Mouse (Mus musculus) testis, adult 2 months (tissue): ENCODE measurements at regions not wholly inside any gene's neighbourhood (a gene's known extent, or its start where the extent isn't known, plus 50 kb on each side); places are given as distances from the start of the nearest gene placed in this dataset.

Experiments
- H3K27ac ChIP-seq: fragments of 200-500 bp; 2 replicates; pipeline ENCODE4 v1.5.1; 2012; ENCODE audit warnings: low read depth, low read length; ENCODE audit not compliant: control insufficient read depth, insufficient read depth
- H3K27me3 ChIP-seq: fragments of 200-500 bp; 2 replicates; pipeline ENCODE4 v1.6.1; 2012; ENCODE audit warnings: mild to moderate bottlenecking, low read length, moderate library complexity; ENCODE audit not compliant: control insufficient read depth, insufficient read depth
- H3K36me3 ChIP-seq: fragments of 200-500 bp; 2 replicates; pipeline ENCODE4 v1.6.1; 2012; ENCODE audit warnings: mild to moderate bottlenecking, low read length; ENCODE audit not compliant: control insufficient read depth, insufficient read depth
- H3K4me1 ChIP-seq: fragments of 200-500 bp; 2 replicates; pipeline ENCODE4 v1.6.1; 2012; ENCODE audit warnings: low read length; ENCODE audit not compliant: control insufficient read depth, insufficient read depth
- H3K4me3 ChIP-seq: fragments of 200-500 bp; 2 replicates; pipeline ENCODE4 v1.5.1; 2012; ENCODE audit warnings: low read depth, mild to moderate bottlenecking, low read length, moderate library complexity, mixed read lengths; ENCODE audit not compliant: control insufficient read depth
- CTCF ChIP-seq: fragments of 200-500 bp; IDR thresholded peaks from 2 replicates; pipeline ENCODE4 v1.5.1; 2012; ENCODE audit warnings: low read depth, mild to moderate bottlenecking, inconsistent platforms, low read length, moderate library complexity; ENCODE audit not compliant: control insufficient read depth, insufficient read depth, insufficient replicate concordance
- POLR2A ChIP-seq: fragments of 200-500 bp; IDR thresholded peaks from 2 replicates; pipeline ENCODE4 v1.6.1; 2012; ENCODE audit warnings: low read depth, mild to moderate bottlenecking, inconsistent platforms, low read length, moderate library complexity; ENCODE audit not compliant: control insufficient read depth

DNA sequence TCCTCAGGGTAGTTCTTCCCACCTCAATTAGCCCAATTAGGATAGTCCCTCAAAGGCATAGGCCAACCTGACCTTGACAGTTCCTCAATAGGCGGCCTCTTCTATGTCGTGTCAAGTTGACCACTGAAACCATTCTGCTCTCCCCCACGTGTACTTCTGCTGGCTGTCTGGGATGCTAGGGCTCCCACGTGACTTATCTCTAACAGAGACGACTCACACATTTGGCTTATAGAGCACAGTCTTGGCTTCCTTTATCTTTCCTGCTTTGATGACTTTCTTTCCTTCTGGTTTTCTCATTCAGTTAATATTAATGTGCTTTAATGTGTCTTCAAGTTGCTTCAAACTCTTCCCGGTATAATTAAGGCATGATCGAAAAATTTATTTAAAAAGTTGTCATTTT lies 284.0 kb upstream of the Gm5148 start:
- Histone ChIP-seq H3K4me1 (no peaks in the 10 kb centered on the region; the same call in 1 of the 2 replicates), H3K4me3 (no peak overlapping the region), H3K36me3 (no peaks in the 10 kb centered on the region), H3K27ac (no peak overlapping the region), H3K27me3 (no peaks in the 10 kb centered on the region)
- TF ChIP-seq POLR2A (no peak), CTCF (no peak)

DNA sequence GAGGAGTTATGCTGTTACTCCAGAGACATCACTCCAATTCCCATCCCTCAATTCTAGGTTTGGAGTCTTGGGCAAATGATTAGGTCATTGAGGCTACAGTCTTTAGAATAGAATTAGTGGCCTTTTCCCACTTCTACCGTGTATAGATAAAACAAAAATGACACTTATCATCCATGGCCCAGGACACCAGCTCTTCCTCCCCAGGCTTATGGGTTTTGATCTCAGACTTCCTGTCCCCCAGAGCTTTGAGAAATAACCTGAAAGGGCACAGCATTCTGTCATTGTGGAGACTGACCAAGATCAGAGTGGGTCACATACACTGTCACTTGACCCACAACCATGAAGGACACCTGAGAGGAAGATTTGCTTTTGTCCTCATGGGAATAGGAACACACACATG lies 283.3 kb upstream of the Gm5148 start:
- no peaks in the 10 kb centered on the region for H3K27me3 ChIP-seq
- TF ChIP-seq CTCF = no peak
- TF ChIP-seq POLR2A = no peak
- H3K4me1 ChIP-seq = no peaks in the 10 kb centered on the region; the same call in 1 of the 2 replicates
- H3K4me3 ChIP-seq = no peak overlapping the region
- no peak overlapping the region for H3K27ac ChIP-seq
- H3K36me3 ChIP-seq = no peaks in the 10 kb centered on the region

DNA sequence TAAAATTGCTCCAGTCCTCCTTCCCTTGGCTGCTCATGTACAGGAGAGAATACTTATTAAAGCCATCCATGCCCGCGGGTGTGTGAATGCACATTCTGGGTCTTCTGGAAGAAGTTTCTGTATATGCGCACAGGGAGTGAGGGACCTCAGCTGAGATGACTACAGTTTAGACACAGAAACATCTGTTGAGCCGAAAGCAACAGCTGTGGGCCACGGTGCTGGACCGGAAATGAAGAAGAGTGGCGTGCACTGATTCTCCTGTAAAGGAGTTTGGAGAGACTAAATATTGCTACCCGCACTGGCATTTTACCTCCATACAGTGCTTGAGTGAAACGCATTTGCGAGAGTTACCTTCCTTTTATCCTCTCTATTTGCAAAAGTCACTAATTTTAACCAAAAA lies 278.0 kb upstream of the Gm5148 start:
- TF ChIP-seq CTCF (no peak), POLR2A (no peak)
- Histone ChIP-seq H3K4me1 (no peaks in the 10 kb centered on the region; the same call in 1 of the 2 replicates), H3K27me3 (no peaks in the 10 kb centered on the region), H3K27ac (no peak overlapping the region), H3K4me3 (no peak overlapping the region), H3K36me3 (no peaks in the 10 kb centered on the region)

DNA sequence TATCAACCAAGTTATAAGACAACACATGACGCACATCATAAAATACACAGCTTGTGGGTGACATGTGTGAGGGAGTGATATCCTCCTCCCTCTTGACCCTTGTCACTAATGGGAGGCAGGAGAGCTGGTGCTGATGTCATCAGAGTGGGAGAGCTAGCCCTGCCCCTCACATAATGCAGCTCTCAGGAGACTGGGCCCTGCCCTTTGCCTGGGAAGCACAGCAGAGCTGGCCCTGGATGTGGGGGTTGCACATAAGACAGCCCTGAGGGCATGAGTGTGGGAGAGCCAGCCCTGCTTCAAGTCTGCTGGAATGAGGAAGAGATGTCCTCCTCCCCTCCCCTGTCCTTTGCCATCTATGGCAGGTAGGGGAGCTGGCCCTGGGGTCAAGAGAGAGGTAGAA lies 275.5 kb upstream of the Gm5148 start:
- no peak overlapping the region for H3K27ac ChIP-seq
- TF ChIP-seq CTCF (no peak), POLR2A (no peak)
- no peaks in the 10 kb centered on the region; the same call in 1 of the 2 replicates for H3K4me1 ChIP-seq
- no peak overlapping the region for H3K4me3 ChIP-seq
- H3K27me3 ChIP-seq = no peaks in the 10 kb centered on the region
- no peaks in the 10 kb centered on the region for H3K36me3 ChIP-seq

DNA sequence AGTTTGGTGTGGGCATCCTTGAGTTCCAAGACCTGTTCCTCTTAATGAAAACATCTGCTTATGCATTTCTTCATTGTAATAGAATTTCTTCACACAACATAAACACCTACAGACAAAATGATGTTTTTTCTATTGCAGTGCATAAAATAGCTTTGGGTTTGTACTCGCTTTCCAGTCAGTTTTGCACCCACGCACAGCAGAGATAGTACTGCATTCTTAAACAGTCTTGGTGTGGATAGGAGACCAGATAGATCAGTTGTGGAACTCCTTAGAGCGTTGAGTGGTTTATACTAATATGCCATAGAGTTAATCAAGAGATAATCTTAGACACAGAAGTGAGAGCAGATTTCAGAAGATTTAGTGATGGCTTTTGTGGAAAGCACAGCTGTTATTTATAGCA lies 273.7 kb upstream of the Gm5148 start:
- H3K36me3 ChIP-seq = no peaks in the 10 kb centered on the region
- H3K27ac ChIP-seq = no peak overlapping the region
- no peaks in the 10 kb centered on the region for H3K4me1 ChIP-seq
- no peak overlapping the region for H3K4me3 ChIP-seq
- TF ChIP-seq CTCF = no peak
- no peak for TF ChIP-seq POLR2A
- H3K27me3 ChIP-seq = no peaks in the 10 kb centered on the region

DNA sequence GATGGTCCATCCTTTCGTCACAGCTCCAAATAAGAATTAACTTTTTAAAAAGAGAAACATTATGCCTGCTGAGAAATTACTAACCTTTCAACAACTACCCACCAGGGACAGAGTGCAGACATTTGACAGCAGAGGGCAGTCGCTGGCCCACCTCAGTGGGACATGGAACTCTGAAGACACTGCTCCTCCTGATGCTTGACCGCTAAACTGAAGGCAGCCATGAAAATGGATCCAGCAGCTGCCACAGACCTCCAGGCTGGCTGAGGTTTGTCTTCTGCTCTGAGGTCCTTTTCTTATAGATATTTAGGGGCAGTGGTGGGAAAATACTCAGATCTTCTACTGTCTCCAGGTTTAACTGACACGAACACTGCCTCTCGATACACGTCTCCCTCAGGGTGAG lies 265.7 kb upstream of the Gm5148 start:
- TF ChIP-seq POLR2A = no peak
- TF ChIP-seq CTCF = no peak
- Histone ChIP-seq H3K4me1 (peaks cover 4% of the 10 kb centered on the region; the same call in 1 of the 2 replicates), H3K27me3 (no peaks in the 10 kb centered on the region; the same call in 1 of the 2 replicates), H3K27ac (no peak overlapping the region), H3K36me3 (no peaks in the 10 kb centered on the region), H3K4me3 (no peak overlapping the region)

DNA sequence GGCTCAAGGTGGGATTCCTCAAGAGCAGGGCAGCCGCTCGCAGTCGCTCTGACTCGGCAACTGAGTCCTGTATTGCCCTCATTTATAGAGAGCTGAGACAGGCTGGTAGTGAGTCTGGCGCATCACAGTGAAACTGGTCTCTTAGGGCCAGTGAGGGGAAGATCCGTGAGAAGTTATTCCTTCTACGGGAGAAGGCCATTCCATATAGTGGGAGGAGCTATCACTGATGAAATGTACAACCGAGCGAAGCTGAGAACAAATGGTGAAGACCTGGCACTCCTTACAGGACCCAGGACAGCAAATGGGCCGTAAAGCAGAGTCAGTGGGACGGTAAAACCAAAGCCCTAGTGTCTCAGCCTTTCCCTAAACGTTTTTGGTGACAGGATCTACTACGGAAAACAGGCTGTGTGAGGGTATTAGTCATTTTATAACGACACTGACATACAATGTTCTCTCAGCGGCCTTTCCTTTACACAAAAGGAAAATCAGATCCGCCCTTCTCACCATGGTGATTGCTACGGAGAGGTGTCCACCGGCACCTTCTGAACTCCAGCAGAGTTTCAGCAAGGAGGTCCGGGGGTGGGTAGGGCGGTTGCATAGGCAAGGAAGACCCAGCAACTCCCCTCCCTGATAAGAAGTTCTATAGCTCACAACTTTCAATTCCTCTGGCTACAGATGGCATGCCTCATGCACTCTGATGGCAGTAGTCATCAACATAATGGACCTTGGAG lies 263.6 kb upstream of the Gm5148 start:
- no peak for TF ChIP-seq CTCF
- TF ChIP-seq POLR2A = no peak
- H3K4me1 ChIP-seq = peaks cover 4% of the 10 kb centered on the region; the same call in 1 of the 2 replicates
- no peaks in the 10 kb centered on the region for H3K36me3 ChIP-seq
- H3K4me3 ChIP-seq = no peak overlapping the region
- no peaks in the 10 kb centered on the region; the same call in 1 of the 2 replicates for H3K27me3 ChIP-seq
- no peak overlapping the region for H3K27ac ChIP-seq
